Mouse (Mus musculus) heart, adult 8-10 months (tissue): ENCODE measurements around the gene Rreb1. TPM values are rescaled to one million over a fixed set of nuclear protein-coding genes. Genes with fewer than 3 reads are reported as not detected.
A peak's percentile ranks its signal among the peaks of the same experiment; 100 is the strongest.

ENCODE experiments used
- DNase-seq: peaks from one replicate; pipeline ENCODE4 v3.0.0; 2022; ENCODE audit warnings: low spot score
- total RNA-seq, 4 experiments: library from RNA; stranded (reverse); gene quantifications; 2 replicates each; pipeline ENCODE4 v1.2.4; 2022

Rreb1 gene
- total RNA-seq, 4 experiments from 2014 or later, result 44.5 to 54.0 (median 52.6) TPM

DNA sequence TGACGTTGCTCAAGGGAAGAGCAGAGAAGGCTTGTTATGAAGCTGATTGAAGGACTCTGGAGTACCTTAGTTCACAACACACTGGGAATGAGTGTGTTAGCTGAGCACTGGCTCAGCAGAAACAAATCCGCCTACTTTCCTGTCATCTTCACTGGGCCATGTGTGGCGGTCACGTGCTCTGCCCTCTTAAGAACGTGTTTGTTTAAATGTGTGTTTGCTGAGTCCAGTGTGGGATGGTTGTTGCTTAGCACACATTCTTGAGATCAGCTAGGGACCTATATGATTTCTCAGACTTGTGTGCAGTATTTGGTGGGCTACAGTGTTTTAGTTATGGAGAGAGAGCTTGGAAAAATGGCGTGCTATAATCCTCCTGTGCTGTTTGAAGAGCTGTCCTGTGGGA is 133.8 kb downstream of the Rreb1 start:
- DNase-seq, result no peak

GRCm38 (mm10) chr13:37912591-37913467 is 134.6 kb downstream of the Rreb1 start:
- no peak for DNase-seq

- DNase-seq, result no peak
Observed at GRCm38 (mm10) chr13:37913963-37914362, 135.8 kb downstream of the Rreb1 start.

- DNase-seq, result no peak
Observed at GRCm38 (mm10) chr13:37918336-37919261, 140.4 kb downstream of the Rreb1 start.

- no peak for DNase-seq
Observed at GRCm38 (mm10) chr13:37919711-37920277, 141.6 kb downstream of the Rreb1 start.

DNA sequence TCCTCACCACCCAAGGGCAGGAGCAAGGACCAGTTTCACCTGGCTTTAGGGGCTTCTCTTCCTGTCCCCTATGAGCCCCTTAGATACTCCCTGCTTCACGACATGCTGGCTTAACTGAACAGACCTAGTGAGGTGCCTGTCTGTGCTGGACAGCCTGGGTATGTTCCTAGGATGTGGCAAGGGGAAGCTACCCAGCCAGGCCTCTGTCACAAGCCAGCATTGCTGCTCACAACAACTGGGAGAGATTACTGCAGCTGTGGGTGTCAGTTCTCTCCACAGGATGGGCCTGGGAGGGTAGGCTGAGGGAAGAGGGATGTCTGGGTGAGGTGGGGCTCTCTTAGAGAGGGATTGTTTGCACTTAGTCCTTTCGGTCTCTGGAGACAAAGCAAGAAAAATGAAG is 142.5 kb downstream of the Rreb1 start:
- no peak for DNase-seq

DNA sequence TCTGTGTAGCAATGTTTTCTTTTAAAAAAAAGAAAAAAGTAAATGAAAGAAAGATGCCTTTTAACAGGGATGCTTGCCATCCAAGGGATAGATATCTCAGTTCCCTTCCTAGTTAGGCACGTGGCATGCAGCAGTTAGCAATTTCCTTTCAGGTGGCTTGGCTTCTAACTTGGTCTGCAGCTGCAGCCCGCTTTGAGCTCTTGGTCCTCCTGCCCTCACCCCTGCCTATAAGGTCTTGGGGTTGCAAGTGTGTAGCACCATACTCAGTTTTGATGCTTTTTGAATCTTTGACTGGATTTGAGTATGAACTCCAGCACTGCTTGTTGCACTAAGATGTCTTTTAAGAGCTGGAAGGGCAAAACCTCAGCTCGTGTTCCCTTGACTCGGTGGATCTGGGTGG is 144.9 kb downstream of the Rreb1 start:
- no peak for DNase-seq

- no peak for DNase-seq
Observed at GRCm38 (mm10) chr13:37923643-37924460, 145.7 kb downstream of the Rreb1 start.

GRCm38 (mm10) chr13:37924461-37924948 is 146.3 kb downstream of the Rreb1 start:
- DNase-seq, result no peak

GRCm38 (mm10) chr13:37926394-37926793 is 148.2 kb downstream of the Rreb1 start:
- peak; percentile 21 for DNase-seq

- DNase-seq, result no peak
Observed at GRCm38 (mm10) chr13:37929532-37929931, 151.3 kb downstream of the Rreb1 start.

- DNase-seq, result no peak
Observed at GRCm38 (mm10) chr13:37930091-37930490, 151.9 kb downstream of the Rreb1 start.

- no peak for DNase-seq
Observed at GRCm38 (mm10) chr13:37930621-37931020, 152.4 kb downstream of the Rreb1 start.

DNA sequence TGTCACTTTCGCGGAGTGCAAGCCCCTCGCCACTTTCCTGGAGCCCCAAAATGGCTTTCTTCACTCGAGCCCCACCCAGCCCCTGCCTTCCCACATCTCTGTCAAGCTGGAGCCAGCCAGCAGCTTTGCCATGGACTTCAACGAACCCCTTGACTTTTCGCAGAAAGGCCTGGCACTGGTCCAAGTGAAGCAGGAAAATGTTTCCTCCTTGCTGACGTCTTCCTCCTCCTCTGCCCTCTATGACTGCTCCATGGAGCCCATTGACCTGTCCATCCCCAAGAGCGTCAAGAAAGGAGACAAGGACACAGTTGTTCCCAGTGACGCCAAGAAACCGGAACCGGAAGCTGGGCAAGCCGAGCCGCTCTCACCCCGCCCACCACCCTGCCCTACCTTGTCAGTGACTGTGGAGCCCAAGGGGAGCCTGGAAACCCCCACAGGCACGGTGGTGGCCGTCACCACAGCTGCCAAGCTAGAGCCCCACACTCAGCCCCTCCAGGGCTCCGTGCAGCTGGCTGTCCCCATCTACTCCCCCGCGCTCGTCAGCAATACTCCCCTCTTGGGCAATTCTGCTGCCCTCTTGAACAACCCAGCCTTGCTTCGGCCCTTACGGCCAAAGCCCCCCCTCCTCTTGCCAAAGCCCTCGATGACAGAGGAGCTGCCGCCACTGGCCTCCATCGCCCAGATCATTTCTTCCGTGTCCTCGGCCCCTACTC is 153.2 kb downstream of the Rreb1 start:
- DNase-seq, result no peak

GRCm38 (mm10) chr13:37934075-37934474 is 155.9 kb downstream of the Rreb1 start:
- no peak for DNase-seq

- peak; percentile 64 for DNase-seq
Observed at GRCm38 (mm10) chr13:37934920-37935319, 156.7 kb downstream of the Rreb1 start.

GRCm38 (mm10) chr13:37936351-37936750 is 158.2 kb downstream of the Rreb1 start:
- no peak for DNase-seq

DNA sequence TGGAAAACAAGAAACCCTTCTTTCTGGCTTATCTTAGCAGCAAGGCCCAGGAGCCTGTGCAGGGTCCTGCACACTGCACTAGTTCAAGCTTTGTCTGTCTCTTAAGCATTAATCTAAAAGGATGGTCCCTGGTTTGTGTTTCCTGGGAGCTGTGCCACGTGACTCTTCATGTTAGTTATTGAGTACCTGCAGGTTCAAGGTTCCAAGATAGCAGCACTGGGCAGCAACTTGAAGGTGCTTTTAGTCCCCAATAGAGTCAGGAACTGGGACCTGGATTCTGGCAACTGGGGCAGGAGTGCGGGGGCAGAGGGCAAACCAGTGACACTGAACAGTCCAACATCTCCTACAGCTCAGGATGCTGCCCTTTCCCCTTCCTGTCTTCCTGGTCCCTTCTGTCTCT is 162.0 kb downstream of the Rreb1 start:
- no peak for DNase-seq

DNA sequence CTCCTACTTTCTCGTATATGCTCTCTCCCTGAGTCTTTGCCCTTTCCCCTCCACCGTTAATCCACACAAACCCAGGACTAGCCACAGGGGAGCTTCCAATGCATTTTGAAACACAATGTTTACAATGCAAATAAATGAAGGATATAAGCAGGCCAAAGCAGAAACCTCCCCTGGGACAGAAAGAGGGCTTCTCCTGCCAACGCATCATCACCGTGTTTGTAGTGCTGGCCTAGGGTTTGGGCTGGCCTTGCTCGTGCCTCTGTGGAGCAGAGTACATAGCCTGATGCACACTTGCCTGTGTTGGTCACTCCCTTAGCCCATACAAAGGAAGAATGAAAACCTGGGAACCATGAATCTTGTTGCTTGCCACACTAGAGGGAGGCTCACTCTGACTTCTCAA is 162.4 kb downstream of the Rreb1 start:
- DNase-seq, result no peak

- DNase-seq, result no peak
Observed at GRCm38 (mm10) chr13:37941138-37941645, 163.0 kb downstream of the Rreb1 start.
